Mouse (Mus musculus) forebrain, embryonic 13.5 days (tissue): ENCODE data around the gene Atp1a1. TPM values are rescaled to one million over a fixed set of nuclear protein-coding genes. Genes with fewer than 3 reads are reported as not detected.

Experiments used
- ATAC-seq: fragments of 200-750 bp; cut with Nextera tagmentation; 2 replicates; pipeline ENCODE4 v1.8.0; 2017
- H3K27ac ChIP-seq: fragments of 300-500 bp; sonication (generic); 2 replicates; pipeline ENCODE4 v1.5.1; 2015; ENCODE audit warnings: inconsistent platforms, mild to moderate bottlenecking, moderate library complexity
- H3K27me3 ChIP-seq: fragments of 300-500 bp; sonication (generic); 2 replicates; pipeline ENCODE4 v1.6.1; 2015; ENCODE audit warnings: mild to moderate bottlenecking, inconsistent platforms
- H3K36me3 ChIP-seq: fragments of 300-500 bp; sonication (generic); 2 replicates; pipeline ENCODE4 v1.6.1; 2015; ENCODE audit warnings: mild to moderate bottlenecking, inconsistent platforms; ENCODE audit not compliant: poor library complexity, severe bottlenecking
- H3K4me1 ChIP-seq: fragments of 300-500 bp; sonication (generic); 2 replicates; pipeline ENCODE4 v1.6.1; 2015; ENCODE audit warnings: inconsistent platforms
- H3K4me2 ChIP-seq: fragments of 300-500 bp; sonication (generic); 2 replicates; pipeline ENCODE4 v1.6.1; 2015; ENCODE audit warnings: inconsistent platforms, mild to moderate bottlenecking, moderate library complexity
- H3K4me3 ChIP-seq: fragments of 300-500 bp; sonication (generic); 2 replicates; pipeline ENCODE4 v1.5.1; 2015; ENCODE audit warnings: mild to moderate bottlenecking, inconsistent platforms
- H3K9ac ChIP-seq: fragments of 300-500 bp; sonication (generic); 2 replicates; pipeline ENCODE4 v1.6.1; 2015; ENCODE audit warnings: mild to moderate bottlenecking, inconsistent platforms
- H3K9me3 ChIP-seq: fragments of 300-500 bp; sonication (generic); replicated peaks from 2 replicates; pipeline ENCODE4 v1.6.1; 2016; ENCODE audit warnings: inconsistent platforms
- WGBS: fragments of 180-500 bp; shearing (Covaris S2); methylation state at CpG from one replicate; pipeline ENCODE4 v1.1.7; 2015; 5-methylcytosine and 5-hydroxymethylcytosine counted together
- polyA plus RNA-seq: library from polyadenylated mRNA; unstranded; fragments of >200 nt; fragmentation: Nextera tagmentation; extraction: Ambion mirVana; gene quantifications from 2 replicates; pipeline ENCODE4 v1.2.1, GENCODE M21; 2015

Atp1a1 gene
- polyA plus RNA-seq, 1 experiment from 2014 or later = 32.5 TPM

DNA sequence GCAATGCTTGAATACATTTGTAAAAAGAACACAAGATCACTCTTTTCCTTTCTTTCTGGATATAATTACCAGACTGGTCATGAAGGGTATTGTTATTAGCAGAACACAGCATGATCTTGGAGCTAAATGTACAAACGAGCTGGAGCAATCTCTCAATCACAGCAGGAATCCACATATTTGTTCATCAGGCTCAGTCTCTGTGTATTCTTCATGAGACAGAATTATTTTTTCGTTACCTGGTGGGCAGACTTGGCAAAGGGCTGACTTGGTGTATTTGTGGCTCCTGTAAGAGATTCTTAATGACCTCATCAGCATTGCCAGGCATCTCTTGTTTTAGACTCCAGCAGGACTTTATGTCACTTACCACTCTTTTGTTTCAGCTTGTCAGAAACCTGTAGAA is 31.6 kb upstream of the Atp1a1 start:
- Histone ChIP-seq H3K27me3 (no peaks in the 10 kb centered on the region), H3K4me3 (no peak overlapping the region), H3K9ac (no peak overlapping the region), H3K4me2 (no peak overlapping the region), H3K27ac (no peak overlapping the region), H3K4me1 (peaks cover 6% of the 10 kb centered on the region; the same call in 1 of the 2 replicates), H3K36me3 (no peaks in the 10 kb centered on the region), H3K9me3 (no peaks in the 10 kb centered on the region)
- ATAC-seq = no peak
- 15% methylated on average over 2 of the region's 2 CpGs for WGBS

DNA sequence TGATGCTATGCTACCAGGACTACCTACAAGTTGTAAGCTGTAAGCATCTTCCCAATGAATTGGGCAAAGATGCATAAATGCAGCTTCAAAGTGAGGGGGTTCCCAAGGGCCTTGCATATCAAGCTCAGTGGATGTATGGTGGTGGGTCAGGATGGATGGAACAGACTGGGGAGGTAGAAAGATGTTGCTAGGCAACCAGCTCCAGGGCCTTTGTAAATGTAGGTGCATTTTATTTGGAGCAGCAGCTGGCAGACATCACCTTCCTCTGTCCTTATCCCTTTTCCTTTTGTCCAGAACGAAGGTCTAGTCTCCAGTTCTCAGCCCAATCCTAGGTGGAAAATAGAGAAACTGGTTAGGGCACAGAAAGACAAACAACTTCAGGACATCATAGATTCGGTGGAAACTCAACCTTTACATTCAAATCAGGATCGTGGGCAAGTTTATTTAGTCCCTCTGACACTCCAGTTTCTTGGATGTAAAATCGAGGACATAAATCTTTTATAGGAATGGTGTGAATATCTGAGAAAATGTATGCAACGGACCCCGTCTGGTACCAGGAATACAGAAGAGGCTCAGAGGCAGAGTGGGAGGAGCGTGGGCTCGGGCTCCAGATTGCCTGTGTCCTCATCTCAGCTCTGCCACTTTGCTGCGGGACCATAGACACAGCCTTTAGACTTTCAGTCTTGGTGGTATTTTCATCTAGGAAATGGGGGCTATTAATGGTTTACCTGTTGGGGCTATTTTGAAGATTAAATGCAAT is 29.8 kb upstream of the Atp1a1 start:
- H3K27ac ChIP-seq = no peak overlapping the region
- no peaks in the 10 kb centered on the region for H3K36me3 ChIP-seq
- no peak overlapping the region for H3K4me2 ChIP-seq
- no peak overlapping the region for H3K4me3 ChIP-seq
- no peaks in the 10 kb centered on the region for H3K9me3 ChIP-seq
- no peak for ATAC-seq
- H3K9ac ChIP-seq = no peak overlapping the region
- peaks cover 6% of the 10 kb centered on the region; the same call in 1 of the 2 replicates for H3K4me1 ChIP-seq
- no peaks in the 10 kb centered on the region for H3K27me3 ChIP-seq
- 87% methylated on average over 9 of the region's 9 CpGs for WGBS

DNA sequence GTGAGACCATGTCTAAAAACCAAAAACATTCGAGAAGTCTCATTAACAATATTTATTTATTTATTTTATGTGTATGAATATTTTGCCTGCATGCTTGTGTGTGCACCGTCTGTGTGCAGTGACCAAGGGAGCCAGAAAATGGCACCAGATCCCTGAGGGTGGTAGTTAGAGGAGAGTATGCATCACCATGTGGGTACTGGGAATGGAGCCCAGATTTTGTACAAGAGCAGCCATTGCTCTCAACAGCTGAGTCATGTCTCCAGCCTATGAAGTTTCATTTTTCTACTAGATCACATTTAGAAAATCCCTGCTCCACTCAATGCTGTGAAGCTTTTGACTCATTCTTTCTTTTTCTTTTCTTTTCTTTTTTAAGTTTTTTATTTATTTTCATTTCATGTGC is 23.8 kb upstream of the Atp1a1 start:
- Histone ChIP-seq H3K9ac (no peak overlapping the region), H3K4me2 (no peak overlapping the region), H3K36me3 (no peaks in the 10 kb centered on the region), H3K9me3 (no peaks in the 10 kb centered on the region), H3K4me1 (no peaks in the 10 kb centered on the region), H3K4me3 (no peak overlapping the region), H3K27me3 (no peaks in the 10 kb centered on the region), H3K27ac (no peak overlapping the region)
- ATAC-seq = no peak
- WGBS = 94% methylated on average over 2 of the region's 2 CpGs

DNA sequence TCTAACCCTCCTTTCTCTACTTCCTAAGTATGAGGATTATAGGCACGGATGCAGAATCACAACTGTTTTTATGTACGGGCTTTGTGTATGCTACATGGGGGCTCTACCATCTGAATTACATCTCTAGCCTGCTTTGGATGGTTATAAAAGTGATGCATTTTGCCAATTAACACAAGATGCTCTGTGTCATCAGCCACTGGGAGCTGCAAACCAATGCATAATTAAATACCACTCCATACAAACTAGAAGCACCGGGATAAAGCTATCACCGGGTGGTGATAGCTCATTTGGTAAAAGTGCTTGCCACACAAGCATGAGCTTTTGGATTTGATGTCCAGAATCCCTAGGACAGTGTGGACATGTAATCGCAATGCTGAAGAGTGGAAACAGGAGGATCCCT is 19.8 kb upstream of the Atp1a1 start:
- no peak overlapping the region for H3K4me3 ChIP-seq
- no peaks in the 10 kb centered on the region for H3K27me3 ChIP-seq
- ATAC-seq = no peak
- no peaks in the 10 kb centered on the region for H3K9me3 ChIP-seq
- no peak overlapping the region for H3K4me2 ChIP-seq
- no peak overlapping the region for H3K27ac ChIP-seq
- WGBS = 81% methylated on average over 5 of the region's 5 CpGs
- H3K4me1 ChIP-seq = no peaks in the 10 kb centered on the region
- no peak overlapping the region for H3K9ac ChIP-seq
- H3K36me3 ChIP-seq = no peaks in the 10 kb centered on the region

DNA sequence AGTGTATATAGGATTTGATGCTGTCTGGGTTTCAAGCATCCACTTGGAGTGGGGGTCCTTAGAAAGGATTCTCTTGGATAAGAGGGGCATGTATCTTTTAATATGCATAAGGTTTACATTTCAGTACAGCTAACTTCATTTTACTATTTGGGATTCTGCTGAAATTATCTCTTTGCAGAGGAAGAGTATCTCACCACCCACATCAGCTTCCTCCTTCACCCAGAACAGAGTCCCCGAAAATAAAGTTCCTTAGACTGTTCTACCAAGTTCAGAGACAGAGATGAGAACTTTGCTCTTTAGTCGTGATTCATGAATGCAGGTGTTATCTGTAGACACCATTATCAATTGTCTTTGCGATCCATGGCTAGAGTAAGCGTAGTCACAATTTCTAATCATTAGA is 14.5 kb upstream of the Atp1a1 start:
- H3K27me3 ChIP-seq = no peaks in the 10 kb centered on the region
- ATAC-seq = no peak
- H3K27ac ChIP-seq = no peak overlapping the region
- H3K4me2 ChIP-seq = no peak overlapping the region
- H3K36me3 ChIP-seq = no peaks in the 10 kb centered on the region
- no peaks in the 10 kb centered on the region for H3K4me1 ChIP-seq
- H3K9me3 ChIP-seq = no peaks in the 10 kb centered on the region
- H3K9ac ChIP-seq = no peak overlapping the region
- no peak overlapping the region for H3K4me3 ChIP-seq
- WGBS = 92% methylated on average over 4 of the region's 4 CpGs

DNA sequence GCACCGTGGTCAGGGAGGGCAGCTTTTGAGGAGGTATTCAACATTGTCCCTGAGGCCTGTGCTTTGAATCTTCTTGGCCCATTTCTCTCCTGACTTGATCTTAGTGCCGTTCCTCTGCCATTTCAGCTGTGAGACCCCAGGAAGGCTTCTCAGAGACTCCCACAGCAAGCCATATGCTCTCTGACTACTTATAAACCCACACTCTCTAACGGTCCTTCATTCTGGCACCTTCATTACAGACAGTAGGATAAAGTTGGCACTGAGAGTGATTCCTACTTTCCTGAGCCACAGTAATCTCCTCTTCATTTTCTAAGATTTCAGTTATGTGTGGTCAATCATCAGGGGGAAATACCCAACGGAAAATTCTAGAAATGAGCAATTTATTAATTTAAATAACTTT is 14.0 kb upstream of the Atp1a1 start:
- WGBS = 86% methylated on average over 4 of the region's 4 CpGs
- no peak overlapping the region for H3K27ac ChIP-seq
- no peak overlapping the region for H3K4me2 ChIP-seq
- H3K36me3 ChIP-seq = no peaks in the 10 kb centered on the region
- no peaks in the 10 kb centered on the region for H3K27me3 ChIP-seq
- no peak for ATAC-seq
- H3K9ac ChIP-seq = no peak overlapping the region
- H3K4me3 ChIP-seq = no peak overlapping the region
- no peaks in the 10 kb centered on the region for H3K9me3 ChIP-seq
- no peaks in the 10 kb centered on the region for H3K4me1 ChIP-seq

DNA sequence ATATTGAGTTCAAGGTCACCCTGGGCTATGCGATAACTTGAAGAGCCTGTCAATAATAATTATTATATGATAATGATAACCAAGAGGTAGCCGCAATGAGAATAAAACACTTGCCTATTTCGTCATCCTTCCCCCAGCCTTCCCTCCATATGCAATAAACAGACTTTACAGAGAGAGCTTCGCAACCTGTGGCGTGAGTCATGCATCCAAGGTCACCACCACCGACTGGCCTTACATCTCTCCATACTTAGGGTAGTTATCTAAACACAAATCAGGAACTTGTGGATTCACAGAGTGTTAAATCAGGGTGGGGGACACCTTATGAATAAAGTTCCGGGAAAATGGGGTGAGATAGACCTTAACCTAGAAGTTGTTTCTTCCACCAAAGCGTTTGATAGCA is 13.0 kb upstream of the Atp1a1 start:
- no peak for ATAC-seq
- no peaks in the 10 kb centered on the region for H3K9me3 ChIP-seq
- 85% methylated on average over 8 of the region's 8 CpGs for WGBS
- no peaks in the 10 kb centered on the region for H3K27me3 ChIP-seq
- no peaks in the 10 kb centered on the region for H3K4me1 ChIP-seq
- H3K4me3 ChIP-seq = no peak overlapping the region
- H3K27ac ChIP-seq = no peak overlapping the region
- no peak overlapping the region for H3K4me2 ChIP-seq
- no peak overlapping the region for H3K9ac ChIP-seq
- H3K36me3 ChIP-seq = no peaks in the 10 kb centered on the region

DNA sequence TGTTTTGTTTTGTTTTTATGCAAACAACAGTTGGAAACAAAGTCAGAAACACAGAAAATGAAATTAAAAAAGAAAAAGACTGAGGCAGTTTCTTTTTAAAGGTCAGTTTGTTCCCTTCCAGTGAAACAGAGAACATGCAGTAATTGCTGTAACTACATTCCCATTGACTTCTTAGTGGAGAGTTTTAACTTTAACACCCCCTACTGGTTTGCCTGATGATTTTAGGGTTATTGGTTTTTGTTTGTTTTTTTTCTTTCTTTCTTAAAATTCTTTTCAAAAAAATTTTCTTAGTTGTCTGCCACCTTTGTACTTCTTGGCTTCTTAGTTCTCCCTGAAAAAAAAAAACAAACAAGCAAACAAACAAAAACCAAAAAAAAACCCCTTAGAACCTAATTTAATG is 12.5 kb upstream of the Atp1a1 start:
- no peaks in the 10 kb centered on the region for H3K9me3 ChIP-seq
- no peak for ATAC-seq
- no peak overlapping the region for H3K9ac ChIP-seq
- H3K4me3 ChIP-seq = no peak overlapping the region
- H3K27ac ChIP-seq = no peak overlapping the region
- peaks cover 3% of the 10 kb centered on the region; the same call in 1 of the 2 replicates for H3K4me1 ChIP-seq
- no peak overlapping the region for H3K4me2 ChIP-seq
- no peaks in the 10 kb centered on the region for H3K27me3 ChIP-seq
- H3K36me3 ChIP-seq = no peaks in the 10 kb centered on the region

DNA sequence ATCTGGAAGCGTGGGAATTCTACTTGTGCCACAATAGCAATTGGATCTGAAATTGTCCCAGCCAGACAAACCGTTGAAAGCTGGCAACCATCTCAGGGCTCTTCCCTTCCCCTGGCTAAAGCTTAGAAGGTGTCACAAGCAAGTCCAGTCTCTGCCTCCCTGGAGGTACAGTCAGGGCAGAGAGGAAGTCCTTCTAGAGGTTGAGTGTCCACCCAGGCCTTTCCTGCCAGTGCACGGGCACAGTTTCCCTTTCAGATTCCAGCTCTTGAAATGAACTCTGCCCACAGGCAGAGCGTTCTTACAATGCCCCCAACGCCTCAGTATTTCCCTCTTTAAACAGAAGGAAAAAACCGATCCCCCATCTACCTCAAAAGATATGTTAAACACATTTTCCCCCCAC is 11.4 kb upstream of the Atp1a1 start:
- 75% methylated on average over 6 of the region's 6 CpGs for WGBS

DNA sequence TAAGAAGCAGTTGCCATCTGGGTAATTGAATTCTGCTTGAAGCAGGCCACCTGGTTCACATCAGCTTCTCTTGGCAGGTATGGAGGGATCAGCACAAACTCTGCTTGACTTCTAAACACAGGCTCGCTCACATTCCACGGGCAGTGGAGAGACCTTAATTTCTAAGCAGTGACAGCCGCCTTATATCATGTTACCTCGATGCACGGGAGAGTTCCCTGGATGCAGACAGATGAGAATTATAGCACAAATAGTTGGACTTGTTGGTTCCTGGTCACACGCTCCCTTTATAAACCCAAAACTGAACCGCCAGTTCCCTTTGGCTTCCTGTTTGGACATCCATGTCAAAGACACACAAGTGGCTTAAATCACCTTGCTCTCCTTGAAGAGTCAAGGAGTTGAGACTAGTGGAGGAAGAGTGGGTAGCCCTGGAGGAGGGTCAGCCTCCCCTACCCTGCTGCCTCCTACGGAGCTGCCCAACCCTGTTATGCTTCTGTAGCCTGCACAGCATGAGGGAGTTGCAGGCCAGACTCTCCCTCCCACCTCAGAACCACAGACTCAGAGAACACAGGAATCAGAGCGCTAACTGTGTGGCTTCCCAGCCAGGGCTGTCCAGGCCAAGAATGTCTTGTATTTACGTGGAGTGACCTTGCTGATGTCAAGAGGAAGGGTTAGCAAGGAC is 7.5 kb upstream of the Atp1a1 start:
- Histone ChIP-seq H3K9me3 (no peaks in the 10 kb centered on the region), H3K9ac (no peak overlapping the region), H3K4me1 (peaks cover 16% of the 10 kb centered on the region), H3K36me3 (no peaks in the 10 kb centered on the region), H3K27ac (no peak overlapping the region), H3K4me3 (no peak overlapping the region), H3K27me3 (peaks cover 3% of the 10 kb centered on the region; the same call in 1 of the 2 replicates), H3K4me2 (no peak overlapping the region)
- WGBS = 73% methylated on average over 10 of the region's 10 CpGs
- no peak for ATAC-seq

More for the DNA sequence above, 11.4 kb upstream of the Atp1a1 start:
- H3K4me1 ChIP-seq = peaks cover 11% of the 10 kb centered on the region
- no peaks in the 10 kb centered on the region for H3K27me3 ChIP-seq
- H3K36me3 ChIP-seq = no peaks in the 10 kb centered on the region
- ATAC-seq = no peak
- no peak overlapping the region for H3K4me3 ChIP-seq
- no peak overlapping the region for H3K4me2 ChIP-seq
- H3K27ac ChIP-seq = no peak overlapping the region
- no peak overlapping the region for H3K9ac ChIP-seq
- H3K9me3 ChIP-seq = no peaks in the 10 kb centered on the region

DNA sequence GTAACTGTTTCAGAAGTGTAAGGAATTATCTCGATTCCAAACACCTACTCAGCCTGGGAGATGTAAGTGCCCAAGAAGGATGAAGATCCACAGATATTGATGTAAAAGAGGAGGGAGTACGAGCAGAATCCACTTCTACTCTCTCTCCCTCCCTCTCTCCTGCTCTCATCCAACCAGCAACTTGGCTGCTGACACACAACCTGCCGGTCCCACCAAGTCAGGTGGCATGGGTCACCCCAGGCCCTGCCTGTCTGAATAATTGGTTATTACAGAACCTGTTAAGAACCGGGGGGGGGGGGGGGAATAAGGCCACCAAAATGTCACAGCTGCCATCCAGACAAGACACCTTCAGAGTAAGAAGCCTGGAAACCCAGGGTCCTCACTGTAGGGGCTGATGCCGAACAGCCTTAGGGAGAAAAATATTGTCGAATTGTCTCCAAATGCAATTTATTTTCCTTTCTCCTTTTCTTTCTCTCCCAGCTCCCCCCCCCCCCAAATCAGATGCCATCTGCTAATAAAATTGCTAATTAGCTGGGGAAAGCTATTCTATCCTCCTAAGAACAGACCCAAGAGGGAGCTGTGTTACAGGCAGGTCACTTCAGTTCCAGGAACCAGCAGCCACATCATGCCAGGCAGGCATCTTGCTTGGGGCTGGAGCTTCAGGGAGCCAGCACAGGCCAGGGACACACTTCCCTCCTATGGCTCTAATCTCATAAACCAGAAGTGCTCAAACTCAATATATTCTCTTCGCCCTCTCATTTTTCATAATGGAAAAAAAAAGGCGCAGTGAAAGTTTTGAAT is 6.7 kb upstream of the Atp1a1 start:
- H3K4me3 ChIP-seq = no peak overlapping the region
- no peak overlapping the region for H3K4me2 ChIP-seq
- H3K9ac ChIP-seq = no peak overlapping the region
- 80% methylated on average over 8 of the region's 8 CpGs for WGBS
- peaks cover 21% of the 10 kb centered on the region for H3K4me1 ChIP-seq
- H3K27me3 ChIP-seq = peaks cover 5% of the 10 kb centered on the region; the same call in 1 of the 2 replicates
- no peaks in the 10 kb centered on the region for H3K36me3 ChIP-seq
- H3K9me3 ChIP-seq = no peaks in the 10 kb centered on the region
- no peak overlapping the region for H3K27ac ChIP-seq
- ATAC-seq = 0 out of 2 replicates have a peak, but pooled peaks have one; percentile 27

DNA sequence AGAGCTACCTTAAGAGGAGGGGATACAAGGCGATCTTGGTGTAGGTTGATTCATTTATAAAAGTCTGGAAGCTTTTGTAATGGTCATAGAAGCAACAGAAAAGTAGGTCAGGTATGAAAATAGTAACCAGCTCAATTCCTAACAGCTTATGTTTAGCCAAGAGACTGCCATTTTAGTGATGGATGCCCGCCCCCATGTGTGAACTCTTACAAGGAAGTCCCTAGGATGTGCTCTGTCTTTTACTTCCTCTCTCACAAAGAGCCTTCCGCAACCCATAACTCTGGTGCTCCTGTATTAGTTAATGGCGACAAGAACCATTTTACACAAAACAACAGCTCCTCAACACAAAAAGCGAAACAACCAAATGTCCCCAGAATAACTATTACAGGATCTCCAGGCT is 4.8 kb upstream of the Atp1a1 start:
- Histone ChIP-seq H3K9me3 (no peaks in the 10 kb centered on the region), H3K27ac (no peak overlapping the region), H3K27me3 (peaks cover 12% of the 10 kb centered on the region; the same call in 1 of the 2 replicates), H3K9ac (no peak overlapping the region), H3K4me1 (peaks cover 28% of the 10 kb centered on the region), H3K4me3 (no peak overlapping the region), H3K4me2 (no peak overlapping the region), H3K36me3 (no peaks in the 10 kb centered on the region)
- no peak for ATAC-seq
- 91% methylated on average over 5 of the region's 5 CpGs for WGBS
